Mouse (Mus musculus): ENCODE data around the gene Leng8.

Leng8 gene

DNA sequence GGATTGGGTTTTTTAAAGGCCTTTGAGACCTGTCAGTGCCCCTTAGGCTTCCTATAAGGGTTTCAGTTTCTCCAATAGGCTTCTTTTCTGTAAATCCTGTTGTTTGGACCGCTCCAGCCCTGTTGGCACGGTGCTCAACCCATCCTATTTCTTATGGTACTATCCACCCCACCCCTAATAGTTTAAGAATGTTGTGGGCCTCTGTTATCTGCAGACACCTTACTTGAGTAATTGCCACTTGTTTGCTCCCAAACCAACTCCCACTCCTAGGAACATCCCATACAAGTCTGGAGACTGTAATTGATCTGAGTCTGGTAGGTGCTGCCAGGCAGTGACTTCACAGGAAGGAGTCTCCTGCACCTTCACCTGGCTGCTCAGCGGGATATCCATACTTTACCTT lies 907 bp downstream of the Leng8 start:
- no peak for DNase-seq (ENCODE audit: low read depth, low spot score)
- H3K36me3 ChIP-seq (ENCODE audit: control insufficient read depth, insufficient read depth, low read length, poor library complexity, severe bottlenecking), result peaks cover 22% of the 10 kb centered on the region; the same call in 1 of the 2 replicates
- no peaks in the 10 kb centered on the region for H3K27me3 ChIP-seq (ENCODE audit: control insufficient read depth, insufficient read depth, low read length, poor library complexity, severe bottlenecking)

DNA sequence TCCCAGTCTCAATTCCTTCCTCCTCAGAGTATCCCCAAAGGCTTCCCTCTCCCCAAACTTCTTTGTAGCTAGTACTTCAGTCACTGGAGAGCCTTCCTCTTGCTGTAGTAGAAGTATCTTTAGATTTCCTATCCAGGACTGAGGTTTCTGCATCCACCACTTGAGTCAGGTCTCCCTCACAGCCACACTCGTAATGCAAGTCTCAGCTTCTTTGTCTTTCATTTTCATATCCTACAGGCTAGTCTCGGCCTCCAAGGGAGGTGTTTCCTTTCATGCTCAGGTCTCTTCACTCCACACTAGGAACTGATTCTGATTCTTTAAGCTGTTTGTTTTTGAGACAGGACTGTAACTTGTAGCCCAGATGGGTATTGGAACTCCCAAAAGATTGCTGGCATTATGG lies 1.3 kb downstream of the Leng8 start:
- no peak for DNase-seq (ENCODE audit: low read depth, low spot score)
- no peaks in the 10 kb centered on the region for H3K27me3 ChIP-seq (ENCODE audit: control insufficient read depth, insufficient read depth, low read length, poor library complexity, severe bottlenecking)
- peaks cover 26% of the 10 kb centered on the region for H3K36me3 ChIP-seq (ENCODE audit: control insufficient read depth, insufficient read depth, low read length, poor library complexity, severe bottlenecking)

DNA sequence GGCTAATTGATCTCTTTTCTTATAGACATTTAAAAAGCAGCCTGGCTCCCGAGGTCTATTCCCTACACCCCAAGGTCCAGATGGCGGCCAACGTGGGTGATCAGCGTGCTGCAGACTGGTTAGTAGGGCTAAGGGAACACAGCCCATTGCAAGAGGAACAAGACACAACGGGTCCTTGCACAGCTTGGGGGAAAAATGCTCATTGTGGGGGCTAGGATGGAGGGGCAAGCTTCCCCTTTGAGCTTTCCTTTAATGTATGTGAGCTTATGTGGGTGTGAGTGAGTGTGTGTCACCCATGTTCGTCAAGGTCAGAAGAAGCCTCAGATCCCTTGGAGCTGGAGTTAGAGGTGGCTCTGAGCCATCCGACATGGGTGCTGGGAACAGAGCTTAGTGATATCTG lies 1.8 kb downstream of the Leng8 start:
- no peak for DNase-seq (ENCODE audit: low read depth, low spot score)
- H3K27me3 ChIP-seq (ENCODE audit: control insufficient read depth, insufficient read depth, low read length, poor library complexity, severe bottlenecking), result no peaks in the 10 kb centered on the region

GRCm38 (mm10) chr7:4139391-4139790 lies 2.6 kb downstream of the Leng8 start:
- H3K27me3 ChIP-seq (ENCODE audit: control insufficient read depth, insufficient read depth, low read length, poor library complexity, severe bottlenecking), result no peaks in the 10 kb centered on the region
- DNase-seq (ENCODE audit: low read depth, low spot score), result no peak
- H3K36me3 ChIP-seq (ENCODE audit: control insufficient read depth, insufficient read depth, low read length, poor library complexity, severe bottlenecking), result peaks cover 35% of the 10 kb centered on the region

More for the DNA sequence above, 1.8 kb downstream of the Leng8 start:
- H3K36me3 ChIP-seq (ENCODE audit: control insufficient read depth, insufficient read depth, low read length, poor library complexity, severe bottlenecking), result peaks cover 31% of the 10 kb centered on the region

DNA sequence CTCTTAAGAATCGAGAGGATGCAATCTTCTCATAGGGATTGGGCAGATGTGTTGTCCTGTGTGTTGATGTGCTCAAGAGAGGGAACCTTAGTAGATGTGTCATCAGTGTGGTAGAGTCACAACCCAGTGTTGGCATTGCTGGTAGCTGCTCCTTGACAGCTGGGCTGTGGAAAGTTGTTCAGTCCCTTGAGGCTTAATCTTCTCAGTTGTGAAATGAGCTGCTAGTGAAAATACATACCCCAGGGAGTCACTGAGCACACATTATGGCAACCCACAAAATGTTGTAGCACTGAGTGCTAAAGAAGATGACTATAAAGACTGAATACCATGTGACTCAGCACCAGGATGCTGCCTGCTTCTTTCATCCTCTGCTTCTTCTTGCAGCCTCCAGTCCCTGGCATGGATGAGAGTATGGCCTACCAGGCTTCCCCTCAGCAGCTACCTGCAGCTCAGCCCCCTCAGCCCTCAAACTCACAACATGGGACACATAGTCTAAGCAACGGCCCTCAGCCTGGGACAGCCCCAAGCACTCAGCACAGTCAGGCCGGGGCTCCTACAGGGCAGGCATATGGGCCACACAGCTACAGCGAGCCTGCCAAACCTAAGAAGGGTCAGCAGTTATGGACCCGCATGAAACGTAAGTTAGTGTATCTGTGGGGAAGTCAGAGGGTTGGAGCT lies 4.9 kb downstream of the Leng8 start:
- DNase-seq (ENCODE audit: low read depth, low spot score), result no peak
- H3K27me3 ChIP-seq (ENCODE audit: control insufficient read depth, insufficient read depth, low read length, poor library complexity, severe bottlenecking), result no peaks in the 10 kb centered on the region
- peaks cover 46% of the 10 kb centered on the region for H3K36me3 ChIP-seq (ENCODE audit: control insufficient read depth, insufficient read depth, low read length, poor library complexity, severe bottlenecking)

DNA sequence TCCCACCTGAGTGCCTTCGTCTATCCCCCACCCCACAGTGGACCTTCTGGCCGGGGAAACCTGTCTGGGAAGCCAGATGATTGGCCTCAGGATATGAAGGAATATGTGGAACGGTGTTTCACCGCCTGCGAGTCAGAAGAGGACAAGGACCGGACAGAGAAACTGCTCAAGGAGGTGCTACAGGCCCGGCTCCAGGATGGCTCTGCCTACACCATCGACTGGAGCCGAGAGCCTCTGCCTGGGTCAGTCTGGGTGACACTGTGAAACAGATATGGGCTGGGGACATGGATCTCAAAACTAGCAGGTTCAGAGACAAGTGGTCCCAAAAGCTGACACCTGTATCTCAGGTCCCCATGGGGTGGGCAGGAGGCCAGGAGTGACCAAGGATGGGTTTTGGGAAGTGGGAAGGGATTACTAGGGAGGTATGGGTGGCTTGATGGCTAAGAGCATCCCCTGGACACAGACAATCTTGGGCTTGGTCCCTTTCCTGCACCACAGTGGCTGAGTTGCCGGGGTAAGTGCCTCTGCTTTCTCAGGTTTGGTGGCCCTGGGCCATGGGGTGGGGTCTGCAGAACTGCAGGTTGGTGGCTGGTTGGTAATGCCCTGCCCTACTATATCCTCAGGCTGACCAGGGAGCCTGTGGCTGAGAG lies 6.1 kb downstream of the Leng8 start:
- no peak for DNase-seq (ENCODE audit: low read depth, low spot score)
- Histone ChIP-seq H3K27me3 (ENCODE audit: control insufficient read depth, insufficient read depth, low read length, poor library complexity, severe bottlenecking) (no peaks in the 10 kb centered on the region), H3K36me3 (ENCODE audit: control insufficient read depth, insufficient read depth, low read length, poor library complexity, severe bottlenecking) (peaks cover 50% of the 10 kb centered on the region)

GRCm38 (mm10) chr7:4143506-4143905 lies 6.7 kb downstream of the Leng8 start:
- Histone ChIP-seq H3K36me3 (ENCODE audit: control insufficient read depth, insufficient read depth, low read length, poor library complexity, severe bottlenecking) (peaks cover 52% of the 10 kb centered on the region), H3K27me3 (ENCODE audit: control insufficient read depth, insufficient read depth, low read length, poor library complexity, severe bottlenecking) (no peaks in the 10 kb centered on the region)
- no peak for DNase-seq (ENCODE audit: low read depth, low spot score)

- H3K36me3 ChIP-seq (ENCODE audit: control insufficient read depth, insufficient read depth, low read length, poor library complexity, severe bottlenecking), result peaks cover 52% of the 10 kb centered on the region
Observed at GRCm38 (mm10) chr7:4144046-4144445, 7.2 kb downstream of the Leng8 start.

DNA sequence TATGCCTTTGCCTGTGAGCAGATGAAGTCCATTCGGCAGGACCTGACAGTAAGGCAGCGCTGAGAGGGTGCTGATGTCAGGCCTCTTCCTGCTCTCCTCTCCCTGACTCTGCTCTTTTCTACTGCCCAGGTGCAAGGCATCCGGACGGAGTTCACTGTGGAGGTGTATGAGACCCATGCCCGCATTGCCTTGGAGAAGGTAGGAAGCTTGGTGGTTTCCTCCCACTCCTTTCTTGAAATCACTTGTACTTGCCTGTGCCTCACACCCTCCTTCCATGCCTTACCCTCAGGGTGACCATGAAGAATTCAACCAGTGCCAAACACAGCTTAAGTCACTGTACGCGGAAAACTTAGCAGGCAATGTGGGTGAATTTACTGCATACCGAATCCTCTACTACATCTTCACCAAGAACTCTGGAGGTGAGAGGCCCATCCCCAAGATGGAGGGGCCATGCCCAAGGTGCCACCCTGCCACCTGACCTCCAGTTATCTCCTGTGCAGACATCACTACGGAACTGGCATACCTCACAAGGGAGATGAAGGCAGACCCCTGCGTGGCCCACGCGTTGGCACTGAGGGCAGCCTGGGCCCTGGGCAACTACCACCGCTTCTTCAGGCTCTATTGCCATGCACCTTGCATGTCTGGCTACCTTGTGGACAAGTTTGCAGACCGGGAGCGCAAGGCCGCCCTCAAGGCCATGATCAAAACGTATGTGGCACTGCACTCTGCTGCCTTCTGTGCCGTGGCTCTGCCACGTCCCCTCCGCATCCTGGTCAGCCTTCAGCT lies 8.1 kb downstream of the Leng8 start:
- Histone ChIP-seq H3K36me3 (ENCODE audit: control insufficient read depth, insufficient read depth, low read length, poor library complexity, severe bottlenecking) (peaks cover 46% of the 10 kb centered on the region), H3K27me3 (ENCODE audit: control insufficient read depth, insufficient read depth, low read length, poor library complexity, severe bottlenecking) (no peaks in the 10 kb centered on the region)
- no peak for DNase-seq (ENCODE audit: low read depth, low spot score)

More at GRCm38 (mm10) chr7:4144046-4144445, 7.2 kb downstream of the Leng8 start:
- H3K27me3 ChIP-seq (ENCODE audit: control insufficient read depth, insufficient read depth, low read length, poor library complexity, severe bottlenecking), result no peaks in the 10 kb centered on the region
- no peak for DNase-seq (ENCODE audit: low read depth, low spot score)

DNA sequence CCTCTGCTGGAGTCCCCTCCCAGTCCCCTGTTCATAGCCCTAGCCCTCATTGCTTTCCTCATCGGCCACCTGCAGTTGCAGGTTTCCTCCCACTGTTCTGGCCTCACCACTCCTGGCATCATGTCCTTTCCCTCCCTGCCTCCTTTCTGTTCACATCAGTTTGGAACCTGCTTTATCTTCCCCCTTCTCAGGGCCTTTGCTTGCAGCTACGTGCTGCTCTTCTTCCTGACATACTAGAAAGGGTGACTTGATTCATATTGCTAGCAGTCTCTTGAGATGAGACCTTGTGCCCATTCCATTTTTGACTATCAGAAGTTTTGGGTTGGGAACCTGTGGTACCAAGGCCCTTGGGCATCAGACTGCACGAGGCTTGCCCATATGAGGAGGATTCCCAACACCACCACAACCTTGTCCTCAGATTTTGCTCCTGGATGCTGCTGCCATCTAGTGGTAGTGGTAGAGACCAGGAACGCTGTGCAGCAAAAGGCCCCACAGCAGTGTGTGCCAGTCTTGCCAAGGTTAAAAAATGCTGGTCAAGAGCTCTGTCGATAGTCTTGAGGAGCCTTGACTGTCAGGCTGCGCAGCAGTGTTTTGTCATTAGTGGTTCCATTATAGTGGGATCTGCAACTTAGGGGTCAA lies 8.8 kb downstream of the Leng8 start:
- peak; percentile 75 for DNase-seq (ENCODE audit: low read depth, low spot score)
- Histone ChIP-seq H3K36me3 (ENCODE audit: control insufficient read depth, insufficient read depth, low read length, poor library complexity, severe bottlenecking) (peaks cover 46% of the 10 kb centered on the region), H3K27me3 (ENCODE audit: control insufficient read depth, insufficient read depth, low read length, poor library complexity, severe bottlenecking) (no peaks in the 10 kb centered on the region)

DNA sequence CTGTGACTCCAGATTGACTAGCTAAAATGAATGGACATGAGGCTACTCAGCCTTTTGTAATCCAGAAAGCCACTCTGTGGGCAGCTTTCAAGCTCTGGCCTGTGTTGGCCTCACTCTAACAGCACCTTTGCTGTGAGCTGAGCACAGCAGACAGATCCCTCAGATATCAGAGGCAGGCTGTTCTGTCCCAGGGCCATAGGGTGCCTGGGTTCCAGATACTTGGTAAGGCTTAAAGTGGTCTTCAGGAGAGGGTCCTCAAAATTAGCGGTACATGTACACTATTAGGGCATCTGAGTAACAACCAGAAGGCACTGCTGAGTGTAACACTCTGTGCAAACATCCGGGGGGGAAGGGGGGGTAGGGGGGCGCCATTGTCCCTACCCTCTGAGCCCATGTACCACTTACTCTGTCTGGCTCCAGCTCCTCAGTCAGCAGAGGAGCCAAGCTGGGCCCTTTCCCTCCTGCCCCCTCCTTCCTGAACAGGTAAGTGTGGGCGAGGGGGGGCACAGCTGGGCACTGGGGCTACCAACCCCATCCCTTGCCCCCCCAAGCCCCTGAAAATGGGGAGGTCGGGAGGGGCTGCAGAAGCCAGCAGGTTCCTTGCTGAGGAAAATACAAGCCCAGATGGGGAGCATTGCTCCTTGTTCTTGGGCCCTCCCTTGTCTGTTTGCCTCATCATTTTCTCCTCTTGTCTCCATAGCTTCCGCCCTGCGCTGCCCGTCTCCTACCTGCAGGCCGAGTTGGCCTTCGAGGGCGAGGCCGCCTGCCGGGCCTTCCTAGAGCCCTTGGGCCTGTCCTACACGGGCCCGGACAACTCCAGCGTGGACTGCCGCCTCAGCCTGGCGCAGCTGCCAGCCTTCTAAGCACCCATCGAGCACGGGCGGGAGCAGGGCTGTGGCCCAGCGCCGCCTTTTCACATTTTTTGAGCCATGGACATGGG lies 9.7 kb downstream of the Leng8 start:
- H3K36me3 ChIP-seq (ENCODE audit: control insufficient read depth, insufficient read depth, low read length, poor library complexity, severe bottlenecking), result peaks cover 40% of the 10 kb centered on the region
- no peak for DNase-seq (ENCODE audit: low read depth, low spot score)
- H3K27me3 ChIP-seq (ENCODE audit: control insufficient read depth, insufficient read depth, low read length, poor library complexity, severe bottlenecking), result no peaks in the 10 kb centered on the region; the same call in 1 of the 2 replicates

GRCm38 (mm10) chr7:4147371-4147770 lies 10.5 kb downstream of the Leng8 start:
- no peak for DNase-seq (ENCODE audit: low read depth, low spot score)
- peaks cover 33% of the 10 kb centered on the region for H3K36me3 ChIP-seq (ENCODE audit: control insufficient read depth, insufficient read depth, low read length, poor library complexity, severe bottlenecking)
- no peaks in the 10 kb centered on the region; the same call in 1 of the 2 replicates for H3K27me3 ChIP-seq (ENCODE audit: control insufficient read depth, insufficient read depth, low read length, poor library complexity, severe bottlenecking)

GRCm38 (mm10) chr7:4147836-4148235 lies 11.0 kb downstream of the Leng8 start:
- H3K27me3 ChIP-seq (ENCODE audit: control insufficient read depth, insufficient read depth, low read length, poor library complexity, severe bottlenecking), result no peaks in the 10 kb centered on the region; the same call in 1 of the 2 replicates
- no peak for DNase-seq (ENCODE audit: low read depth, low spot score)
- peaks cover 29% of the 10 kb centered on the region for H3K36me3 ChIP-seq (ENCODE audit: control insufficient read depth, insufficient read depth, low read length, poor library complexity, severe bottlenecking)
